Mouse (Mus musculus) naive thymus-derived CD4-positive, alpha-beta T cell, adult 2 months (primary cell): Measurements from ENCODE around the gene Grap.

ENCODE experiments used
- DNase-seq: peaks from one replicate; pipeline ENCODE4 v3.0.0-alpha.2; 2011; ENCODE audit warnings: low read depth

Gene Grap

GRCm38 (mm10) chr11:61683907-61684731 is 31.1 kb downstream of the Grap start, which contains the start of gene Fam83g:
Gene Fam83g, plus strand, starts transcription at chr11:61684091.
- DNase-seq: peak; percentile 74

- no peak for DNase-seq
Observed at GRCm38 (mm10) chr11:61685119-61685725, 32.2 kb downstream of the Grap start.

GRCm38 (mm10) chr11:61686141-61686540 is 33.1 kb downstream of the Grap start:
- DNase-seq: no peak

GRCm38 (mm10) chr11:61686906-61687453 is 33.9 kb downstream of the Grap start:
- DNase-seq: no peak

GRCm38 (mm10) chr11:61687595-61687994 is 34.5 kb downstream of the Grap start:
- no peak for DNase-seq

- no peak for DNase-seq
Observed at GRCm38 (mm10) chr11:61692996-61693395, 39.9 kb downstream of the Grap start.

GRCm38 (mm10) chr11:61698852-61699251 is 45.8 kb downstream of the Grap start:
- DNase-seq: no peak

GRCm38 (mm10) chr11:61699460-61699859 is 46.4 kb downstream of the Grap start:
- no peak for DNase-seq

- DNase-seq: no peak
Observed at GRCm38 (mm10) chr11:61699933-61700332, 46.9 kb downstream of the Grap start.

GRCm38 (mm10) chr11:61701696-61702095 is 48.6 kb downstream of the Grap start:
- DNase-seq: no peak

GRCm38 (mm10) chr11:61702494-61702893 is 49.4 kb downstream of the Grap start:
- DNase-seq: no peak

- DNase-seq: no peak
Observed at GRCm38 (mm10) chr11:61705581-61705980, 52.5 kb downstream of the Grap start.

- no peak for DNase-seq
Observed at GRCm38 (mm10) chr11:61706232-61706631, 53.2 kb downstream of the Grap start.

GRCm38 (mm10) chr11:61708928-61709327 is 55.9 kb downstream of the Grap start:
- no peak for DNase-seq

GRCm38 (mm10) chr11:61713157-61713855 is 60.2 kb downstream of the Grap start:
- DNase-seq: no peak

GRCm38 (mm10) chr11:61714346-61715117 is 61.5 kb downstream of the Grap start:
- peak; percentile 92 for DNase-seq

GRCm38 (mm10) chr11:61715130-61715529 is 62.1 kb downstream of the Grap start:
- DNase-seq: peak; percentile 31

- no peak for DNase-seq
Observed at GRCm38 (mm10) chr11:61717990-61718389, 64.9 kb downstream of the Grap start.

- DNase-seq: no peak
Observed at GRCm38 (mm10) chr11:61719387-61719786, 66.3 kb downstream of the Grap start.

GRCm38 (mm10) chr11:61719826-61720225 is 66.8 kb downstream of the Grap start:
- no peak for DNase-seq

- no peak for DNase-seq
Observed at GRCm38 (mm10) chr11:61720636-61721035, 67.6 kb downstream of the Grap start, which contains the start of gene Slc5a10. Gene Slc5a10, minus strand, starts transcription at chr11:61720826.

GRCm38 (mm10) chr11:61722077-61722476 is 69.0 kb downstream of the Grap start:
- no peak for DNase-seq
